Mouse (Mus musculus) thymus, postnatal 0 days (tissue): ENCODE results near the gene Zfp988. TPM values are rescaled to one million over a fixed set of nuclear protein-coding genes. Genes with fewer than 3 reads are reported as not detected.
"Not testable (repeated sequence)": the region's sequence is repeated elsewhere in the genome, so short reads cannot be mapped to it uniquely, and the experiment has no call there.

ENCODE experiments used
- DNase-seq: peaks from one replicate; pipeline ENCODE4 v3.0.0-alpha.2; 2015; ENCODE audit warnings: low spot score
- polyA plus RNA-seq: library from polyadenylated mRNA; unstranded; fragments of >200 nt; fragmentation: Nextera tagmentation; extraction: Ambion mirVana; gene quantifications from 2 replicates; pipeline ENCODE4 v1.2.1, GENCODE M21; 2015

Gene Zfp988
- 0.48 and 0.60 TPM in 2 replicates for polyA plus RNA-seq

DNA sequence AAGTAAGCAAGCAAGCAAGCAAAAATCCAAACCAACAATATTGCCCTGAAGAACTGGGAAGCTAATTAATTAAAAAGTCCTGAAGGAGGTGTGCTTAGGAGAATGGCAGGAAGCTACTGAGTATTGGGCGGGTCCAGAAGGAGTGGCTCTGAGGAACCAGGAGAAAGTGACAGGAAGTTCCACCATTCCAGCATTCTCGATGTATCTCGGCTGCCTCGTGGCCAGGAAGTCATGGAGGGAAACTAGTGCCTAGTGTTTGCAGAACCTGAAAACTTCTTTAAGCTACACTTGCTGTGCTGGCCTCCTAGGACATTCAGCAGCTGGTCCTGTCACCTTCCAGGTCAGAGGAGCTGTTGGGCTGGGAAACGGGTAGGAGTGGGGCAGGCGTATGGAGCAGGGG lies at the start of gene Zfp988:
TSS of gene Zfp988 (plus strand) at position 239 of the 400 bp plus-strand sequence.
- DNase-seq: not testable (repeated sequence)

DNA sequence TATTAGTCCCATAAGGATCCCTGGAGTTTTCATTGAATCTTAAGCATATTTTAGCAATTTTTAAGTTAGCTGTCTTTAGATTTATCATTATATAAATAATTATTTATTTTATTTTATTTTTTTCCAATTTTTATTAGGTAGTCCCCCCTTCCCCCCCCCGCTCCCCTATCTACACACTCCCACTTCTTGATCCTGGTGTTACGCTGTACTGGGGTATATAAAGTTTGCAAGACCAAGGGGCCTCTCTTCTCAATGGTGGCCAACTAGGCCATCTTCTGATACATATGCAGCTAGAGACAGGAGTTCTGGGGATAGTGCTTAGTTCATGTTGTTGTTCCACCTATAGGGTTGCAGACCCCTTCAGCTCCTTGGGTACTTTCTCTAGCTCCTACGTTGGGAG lies 42.8 kb upstream of the Zfp988 start:
- DNase-seq: not testable (repeated sequence)

- DNase-seq: not testable (repeated sequence)
These were observed 38.2 kb upstream of the Zfp988 start for GRCm38 (mm10) chr4:147267302-147267701.

- DNase-seq: not testable (repeated sequence)
These were observed 36.7 kb upstream of the Zfp988 start for GRCm38 (mm10) chr4:147268735-147269134.

- DNase-seq: not testable (repeated sequence)
These were observed 35.4 kb upstream of the Zfp988 start for GRCm38 (mm10) chr4:147270026-147270425.

DNA sequence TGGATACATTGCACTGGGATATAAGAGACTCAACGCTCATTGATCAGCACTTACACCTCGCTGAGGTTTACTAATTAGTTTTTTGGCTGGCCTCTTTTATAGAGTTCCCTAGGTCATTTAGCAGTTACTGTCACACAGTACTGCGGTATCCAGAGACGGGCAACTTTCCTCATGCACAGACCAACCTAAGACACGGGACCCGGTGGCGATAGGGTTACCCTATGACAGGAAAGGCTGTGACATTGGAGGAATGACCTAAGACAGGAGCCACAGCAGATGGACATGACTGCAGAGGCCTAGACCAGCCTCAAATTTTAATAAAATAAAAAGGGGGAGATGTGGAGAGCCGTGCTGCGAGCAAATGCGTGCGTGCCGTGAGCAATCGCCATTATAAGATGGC lies 33.9 kb upstream of the Zfp988 start:
- DNase-seq: not testable (repeated sequence)

DNA sequence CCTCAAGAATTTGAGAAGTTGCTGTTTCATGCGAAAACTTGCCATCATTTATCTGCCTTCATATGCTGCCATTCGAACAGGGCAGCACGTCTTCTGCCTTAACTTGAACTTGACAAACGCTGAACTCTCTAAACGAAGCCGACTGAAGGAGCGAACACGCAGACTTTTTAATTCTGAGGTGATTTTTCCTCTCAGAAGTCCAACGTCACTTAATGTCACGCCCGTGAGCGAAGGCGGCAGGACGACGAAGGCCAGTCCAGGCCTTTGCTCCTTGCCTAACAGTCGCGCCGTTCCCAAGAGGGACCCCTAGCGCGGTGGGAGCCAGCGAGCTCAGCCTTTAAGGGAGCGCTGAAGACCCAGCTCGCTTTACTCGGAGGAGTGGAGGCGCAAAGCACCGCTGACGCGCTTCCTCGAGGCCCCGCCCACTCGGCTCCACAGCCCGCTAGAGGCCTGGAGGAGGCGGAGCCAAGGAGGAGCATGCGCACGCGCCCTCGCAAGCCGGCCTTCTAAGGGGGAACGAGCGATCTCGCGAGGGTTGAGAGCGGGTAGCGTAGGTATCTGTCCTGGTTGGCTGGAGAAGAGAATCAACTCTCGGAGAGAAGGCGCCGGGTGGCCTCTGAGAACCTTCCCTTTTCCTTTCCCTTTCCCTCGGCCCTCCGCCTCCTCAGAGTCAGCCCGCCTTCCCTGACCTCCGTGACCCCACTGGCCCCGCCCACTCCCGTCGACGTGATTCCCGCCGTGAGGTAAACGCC lies 30.3 kb upstream of the Zfp988 start:
- DNase-seq: peak; percentile 2

- DNase-seq: peak; percentile 1
These were observed 29.7 kb upstream of the Zfp988 start for GRCm38 (mm10) chr4:147275773-147276140.

- not testable (repeated sequence) for DNase-seq
These were observed 25.1 kb upstream of the Zfp988 start for GRCm38 (mm10) chr4:147280406-147280805.

GRCm38 (mm10) chr4:147298585-147298984 lies 6.9 kb upstream of the Zfp988 start:
- DNase-seq: not testable (repeated sequence)

DNA sequence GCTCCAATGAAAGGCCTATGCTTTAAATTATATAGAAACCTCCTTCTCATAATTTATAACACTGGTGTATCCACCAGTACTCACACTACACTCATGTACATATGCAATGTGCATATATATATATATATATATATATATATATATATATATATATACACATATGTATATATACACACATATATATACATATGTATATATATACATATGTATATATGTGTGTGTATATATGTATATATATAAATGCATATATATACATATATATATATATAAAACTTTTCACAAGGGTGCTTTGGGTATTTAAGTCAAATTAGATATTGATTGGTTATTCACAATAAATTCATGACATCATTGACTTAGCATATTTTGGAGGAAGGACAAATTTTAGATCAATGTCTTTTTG lies 3.1 kb upstream of the Zfp988 start:
- not testable (repeated sequence) for DNase-seq

DNA sequence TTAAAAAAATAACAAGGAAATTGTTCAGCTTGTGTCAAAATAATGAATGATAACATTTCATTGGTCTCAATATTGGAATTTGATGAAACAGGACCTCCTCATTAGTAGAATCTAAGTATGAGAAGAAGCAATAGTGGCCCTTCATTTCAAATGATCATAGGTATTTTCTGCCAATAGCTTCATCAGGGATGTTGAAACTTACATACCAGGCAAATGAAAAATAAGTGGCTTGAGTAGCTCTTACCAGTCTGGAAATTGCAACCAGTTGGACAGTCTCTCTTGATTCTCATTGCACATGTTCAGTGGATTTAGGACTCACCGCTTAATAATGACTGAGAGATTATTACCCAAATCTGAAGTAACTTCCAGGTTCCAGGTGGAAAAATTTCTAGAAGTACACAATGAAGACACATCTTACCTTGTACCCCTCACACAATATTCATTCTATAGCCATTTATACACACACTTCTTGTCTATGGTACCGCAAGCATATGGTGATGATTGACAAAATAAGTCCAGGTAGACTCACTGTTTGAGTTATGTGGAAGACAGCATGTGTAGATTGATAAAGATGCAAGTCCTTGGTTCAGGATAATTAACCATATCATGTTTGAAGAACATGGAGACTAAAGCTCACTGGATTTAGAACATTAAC lies 29.7 kb downstream of the Zfp988 start:
- DNase-seq: peak; percentile 7

GRCm38 (mm10) chr4:147335691-147336367 lies 30.4 kb downstream of the Zfp988 start:
- peak; percentile 5 for DNase-seq

DNA sequence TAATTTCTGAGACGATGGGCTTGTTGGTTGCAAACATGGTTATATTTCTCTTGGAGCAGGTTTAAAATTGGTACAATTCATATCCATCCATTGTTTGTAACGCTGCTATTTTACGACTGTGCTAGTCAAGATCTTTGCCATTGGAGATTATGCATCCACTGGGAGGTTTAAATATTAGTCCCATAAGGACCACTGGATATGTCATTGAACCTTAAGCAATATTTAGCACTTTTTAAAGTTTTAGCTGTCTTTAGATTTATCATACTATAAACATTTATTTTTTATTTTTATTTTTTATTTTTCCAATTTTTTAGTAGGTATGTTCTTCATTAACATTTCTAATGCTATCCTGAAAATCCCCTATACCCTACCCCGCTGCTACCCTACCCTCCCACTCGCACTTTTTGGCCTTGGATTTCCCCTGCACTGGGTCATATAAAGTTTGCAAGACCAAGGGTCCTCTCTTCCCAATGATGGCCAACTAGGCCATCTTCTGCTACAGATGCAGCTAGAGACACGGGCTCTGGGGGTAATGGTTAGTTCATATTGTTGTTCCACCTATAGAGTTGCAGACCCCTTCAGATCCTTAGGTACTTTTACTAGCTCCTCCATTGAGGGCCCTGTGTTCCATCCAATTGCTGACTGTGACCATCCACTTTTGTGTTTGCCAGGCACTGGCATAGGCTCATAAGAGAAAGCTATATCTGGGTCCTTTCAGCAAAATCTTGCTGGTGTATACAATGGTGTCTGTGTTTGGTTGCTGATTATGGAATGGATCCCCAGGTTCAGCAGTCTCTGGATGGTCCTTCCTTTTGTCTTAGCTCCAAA lies 31.1 kb downstream of the Zfp988 start:
- DNase-seq: peak; percentile 2

GRCm38 (mm10) chr4:147337520-147337919 lies 32.0 kb downstream of the Zfp988 start:
- DNase-seq: peak; percentile 1

GRCm38 (mm10) chr4:147338032-147338610 lies 32.6 kb downstream of the Zfp988 start:
- DNase-seq: peak; percentile 4

DNA sequence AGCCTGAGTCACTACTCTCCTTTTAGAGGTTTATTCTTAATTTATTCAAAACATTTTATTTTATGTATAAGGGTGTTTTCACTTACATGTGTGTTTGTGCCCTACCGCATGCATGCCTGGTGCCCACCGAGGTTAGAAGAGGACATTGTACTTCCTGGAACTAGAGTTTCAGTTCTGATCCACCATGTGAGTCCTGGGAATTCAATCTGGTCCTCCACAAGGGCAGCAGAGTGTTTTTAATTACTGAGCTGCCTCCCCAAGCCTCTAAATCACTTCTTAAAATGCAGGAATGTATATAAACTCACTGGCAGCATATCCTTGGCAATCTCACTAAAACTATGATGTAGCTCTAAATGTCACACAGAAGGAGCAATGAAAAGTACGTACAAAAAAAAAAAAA lies 33.2 kb downstream of the Zfp988 start:
- peak; percentile 1 for DNase-seq

DNA sequence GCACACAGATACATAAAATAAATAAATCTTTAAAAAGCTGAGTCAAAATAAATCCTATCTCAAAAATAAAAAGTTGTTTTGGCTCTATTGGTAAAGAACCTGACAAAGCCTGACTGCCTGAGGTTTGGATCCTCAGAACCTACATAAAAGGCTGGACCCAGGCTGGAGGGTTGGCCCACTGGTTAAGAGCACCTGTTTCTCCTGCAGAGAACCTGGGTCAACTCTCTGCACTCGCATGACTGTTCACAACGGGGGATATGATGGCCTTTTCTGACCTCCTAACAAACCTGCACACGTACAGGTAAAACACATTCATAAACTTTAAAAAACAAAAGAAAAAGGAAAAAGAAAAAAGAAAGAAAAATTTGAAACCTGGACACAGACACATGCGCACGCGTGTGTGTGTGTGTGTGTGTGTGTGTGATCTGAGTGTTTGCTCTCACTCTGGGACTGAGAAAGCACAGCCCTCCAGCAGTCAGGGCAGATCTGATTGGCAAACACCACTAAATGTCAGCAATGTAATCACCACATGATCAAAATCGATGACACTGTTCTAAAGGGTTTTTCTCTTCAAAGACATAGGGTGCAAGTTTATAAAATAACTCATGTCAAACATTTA lies 34.2 kb downstream of the Zfp988 start:
- DNase-seq: peak; percentile 1

- peak; percentile 1 for DNase-seq
These were observed 34.8 kb downstream of the Zfp988 start for GRCm38 (mm10) chr4:147340236-147340635.

- peak; percentile 1 for DNase-seq
These were observed 35.4 kb downstream of the Zfp988 start for GRCm38 (mm10) chr4:147340876-147341275.
